Mouse (Mus musculus): ENCODE data around the gene Wdr34. TPM values are rescaled to one million over a fixed set of nuclear protein-coding genes. Genes with fewer than 3 reads are reported as not detected.
A peak's percentile ranks its signal among the peaks of the same experiment; 100 is the strongest.
"Not testable (repeated sequence)": the region's sequence is repeated elsewhere in the genome, so short reads cannot be mapped to it uniquely, and the experiment has no call there.

The Wdr34 gene
- polyA plus RNA-seq, 1 experiment from 2014 or later: 79.0 TPM

GRCm38 (mm10) chr2:30063791-30064190 is 15.1 kb upstream of the Wdr34 start:
- 9% methylated on average over 3 of the region's 3 CpGs for WGBS
- 0 out of 2 replicates have a peak overlapping the region, but pooled peaks have one; percentile 52 for H3K4me3 ChIP-seq
- no peaks in the 10 kb centered on the region for H3K27me3 ChIP-seq
- no peak overlapping the region for H3K27ac ChIP-seq (replicated peaks)
- ATAC-seq (ENCODE audit: low FRiP score, low read depth): no peak
- peaks cover 3% of the 10 kb centered on the region for H3K36me3 ChIP-seq
- no peak overlapping the region for H3K9ac ChIP-seq
- peaks cover 48% of the 10 kb centered on the region for H3K4me1 ChIP-seq (replicated peaks)
- H3K9me3 ChIP-seq: no peaks in the 10 kb centered on the region
- H3K4me2 ChIP-seq: peak overlapping the region; percentile 94

- H3K4me2 ChIP-seq: peak overlapping the region; percentile 94
- no peaks in the 10 kb centered on the region for H3K9me3 ChIP-seq
- H3K9ac ChIP-seq: peak overlapping the region; percentile 58
- no peak for ATAC-seq (ENCODE audit: low FRiP score, low read depth)
- no peaks in the 10 kb centered on the region for H3K27me3 ChIP-seq
- no peaks in the 10 kb centered on the region for H3K36me3 ChIP-seq
- H3K27ac ChIP-seq (replicated peaks): peak overlapping the region; percentile 81
- H3K4me3 ChIP-seq: peak overlapping the region; percentile 52
- 6% methylated on average over 8 of the region's 8 CpGs for WGBS
- peaks cover 43% of the 10 kb centered on the region for H3K4me1 ChIP-seq (replicated peaks)
These were observed 14.6 kb upstream of the Wdr34 start for GRCm38 (mm10) chr2:30063235-30063634.

DNA sequence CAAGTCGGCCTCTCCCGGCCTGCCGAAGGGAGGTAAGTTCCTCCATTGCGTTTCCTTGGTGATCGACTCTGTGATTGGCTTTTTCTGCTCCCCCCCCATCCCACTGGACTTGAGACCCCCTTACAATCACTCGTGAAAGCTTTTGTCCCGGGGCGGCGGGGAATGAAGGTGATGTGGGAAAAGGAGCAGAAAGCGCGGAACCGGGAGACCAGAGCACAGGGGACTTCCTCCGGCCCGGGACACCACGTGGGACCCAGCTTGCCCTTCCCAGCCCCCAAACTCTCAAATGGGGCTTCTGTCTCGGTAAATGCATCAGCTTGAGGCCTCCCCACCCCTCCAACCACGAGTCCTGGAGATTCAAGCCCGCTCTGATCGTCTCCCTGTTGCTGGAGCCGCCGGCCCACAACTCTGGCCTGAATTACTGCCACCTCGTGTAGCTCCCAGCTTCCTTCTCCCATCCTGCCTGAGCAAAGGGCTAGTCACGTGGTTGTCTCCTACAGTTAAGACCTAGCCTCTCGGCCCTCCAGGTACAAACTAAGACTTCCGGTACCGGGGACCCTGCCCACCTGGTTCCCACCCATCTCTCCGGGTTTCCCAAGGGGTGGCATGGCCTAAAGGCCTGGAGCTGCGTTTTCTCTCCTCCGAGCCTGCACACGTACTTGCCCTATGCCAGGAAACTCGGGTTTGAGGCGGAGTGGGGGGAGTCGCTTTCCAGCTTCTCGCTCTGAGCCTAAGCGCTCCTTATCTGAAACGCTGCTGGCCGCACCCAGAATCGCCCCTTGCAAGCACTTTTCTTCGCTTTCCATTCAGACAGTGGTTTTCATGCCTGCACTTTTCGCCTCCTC is 13.8 kb upstream of the Wdr34 start:
- H3K4me1 ChIP-seq (replicated peaks): peaks cover 35% of the 10 kb centered on the region
- no peaks in the 10 kb centered on the region for H3K27me3 ChIP-seq
- H3K36me3 ChIP-seq: no peaks in the 10 kb centered on the region
- 1% methylated on average over 40 of the region's 40 CpGs for WGBS
- H3K9me3 ChIP-seq: no peaks in the 10 kb centered on the region
- peak overlapping the region; percentile 81 for H3K27ac ChIP-seq (replicated peaks)
- peak overlapping the region; percentile 58 for H3K9ac ChIP-seq
- peak; percentile 24; the same call in 1 of the 2 replicates for ATAC-seq (ENCODE audit: low FRiP score, low read depth)
- peak overlapping the region; percentile 94 for H3K4me2 ChIP-seq
- H3K4me3 ChIP-seq: peak overlapping the region; percentile 52

GRCm38 (mm10) chr2:30061215-30062166 is 12.8 kb upstream of the Wdr34 start:
- WGBS: 9% methylated on average over 34 of the region's 37 CpGs
- H3K4me2 ChIP-seq: peak overlapping the region; percentile 94
- H3K9me3 ChIP-seq: no peaks in the 10 kb centered on the region
- H3K27me3 ChIP-seq: no peaks in the 10 kb centered on the region
- H3K36me3 ChIP-seq: no peaks in the 10 kb centered on the region
- H3K9ac ChIP-seq: peak overlapping the region; percentile 58
- peaks cover 35% of the 10 kb centered on the region for H3K4me1 ChIP-seq (replicated peaks)
- peak overlapping the region; percentile 52 for H3K4me3 ChIP-seq
- H3K27ac ChIP-seq (replicated peaks): peak overlapping the region; percentile 81
- ATAC-seq (ENCODE audit: low FRiP score, low read depth): no peak

DNA sequence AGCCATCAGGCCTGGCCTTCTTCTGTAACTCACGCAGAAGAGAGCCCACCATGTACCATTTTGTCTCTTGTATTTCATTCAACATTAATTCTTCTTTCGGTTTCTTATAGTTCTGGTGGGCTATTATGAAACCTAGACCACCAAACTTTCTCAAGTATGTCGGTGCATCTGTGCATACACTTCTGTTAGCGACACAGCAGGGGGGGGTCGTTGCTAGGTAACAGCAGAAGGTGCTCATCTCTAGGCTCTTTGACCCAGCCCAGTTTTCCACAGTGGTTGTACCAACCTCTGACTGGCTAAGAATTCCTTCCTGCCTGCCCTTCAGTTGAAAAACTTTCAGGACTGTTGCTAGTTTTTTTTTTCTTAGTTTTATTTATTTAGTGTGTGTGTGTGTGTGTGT is 9.7 kb upstream of the Wdr34 start:
- no peak overlapping the region for H3K4me3 ChIP-seq
- H3K9me3 ChIP-seq: no peaks in the 10 kb centered on the region
- H3K4me1 ChIP-seq (replicated peaks): peaks cover 23% of the 10 kb centered on the region
- H3K36me3 ChIP-seq: no peaks in the 10 kb centered on the region
- no peak overlapping the region for H3K4me2 ChIP-seq
- no peak for ATAC-seq (ENCODE audit: low FRiP score, low read depth)
- 33% methylated on average over 5 of the region's 5 CpGs for WGBS
- H3K27me3 ChIP-seq: no peaks in the 10 kb centered on the region
- no peak overlapping the region for H3K9ac ChIP-seq
- H3K27ac ChIP-seq (replicated peaks): no peak overlapping the region

DNA sequence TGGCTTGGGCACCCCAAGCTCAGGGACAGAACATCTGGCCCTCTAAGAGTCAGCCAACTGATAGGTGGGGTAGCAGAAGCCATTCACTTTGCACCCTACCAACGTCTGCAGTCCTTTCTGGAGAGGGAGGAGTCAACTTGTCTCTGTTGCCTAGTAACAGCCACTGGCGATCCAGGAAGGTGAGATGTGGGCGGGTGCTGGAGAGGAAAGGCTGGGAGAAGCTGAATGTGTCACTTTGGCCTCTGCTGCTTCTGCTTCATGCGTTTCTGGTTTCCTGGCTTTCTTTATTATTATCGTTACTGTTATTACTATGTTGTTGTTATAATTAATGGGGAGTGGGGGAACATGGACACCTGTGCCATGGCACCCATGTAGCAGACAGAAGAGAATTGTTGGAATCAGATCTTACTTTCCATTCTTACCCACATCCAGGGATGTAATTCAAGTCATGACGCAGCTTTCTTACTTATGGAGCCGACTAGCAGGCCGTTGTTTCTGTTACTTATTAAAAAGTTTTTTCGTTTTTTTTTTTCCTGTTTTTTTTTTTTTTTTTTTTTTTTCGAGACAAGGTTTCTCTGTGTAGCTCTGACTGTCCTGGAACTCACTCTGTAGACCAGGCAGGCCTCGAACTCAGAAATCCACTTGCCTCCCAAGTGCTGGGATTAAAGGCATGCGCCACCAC is 8.7 kb upstream of the Wdr34 start, which contains the start of gene Set:
Gene Set (plus strand): TSS at position 156 of the 682 bp plus-strand sequence.
- WGBS: 49% methylated on average over 12 of the region's 12 CpGs
- Histone ChIP-seq H3K9me3 (no peaks in the 10 kb centered on the region), H3K9ac (no peak within 1 kb of the TSS), H3K27me3 (peaks cover 2% of the 10 kb centered on the region; the same call in 1 of the 2 replicates), H3K27ac (replicated peaks) (no peak within 1 kb of the TSS), H3K4me1 (replicated peaks) (peaks cover 13% of the 10 kb centered on the region), H3K36me3 (no peaks in the 10 kb centered on the region), H3K4me2 (no peak within 1 kb of the TSS), H3K4me3 (no peak within 1 kb of the TSS)
- 0 out of 2 replicates have a peak, but pooled peaks have one; percentile 28 for ATAC-seq (ENCODE audit: low FRiP score, low read depth)

DNA sequence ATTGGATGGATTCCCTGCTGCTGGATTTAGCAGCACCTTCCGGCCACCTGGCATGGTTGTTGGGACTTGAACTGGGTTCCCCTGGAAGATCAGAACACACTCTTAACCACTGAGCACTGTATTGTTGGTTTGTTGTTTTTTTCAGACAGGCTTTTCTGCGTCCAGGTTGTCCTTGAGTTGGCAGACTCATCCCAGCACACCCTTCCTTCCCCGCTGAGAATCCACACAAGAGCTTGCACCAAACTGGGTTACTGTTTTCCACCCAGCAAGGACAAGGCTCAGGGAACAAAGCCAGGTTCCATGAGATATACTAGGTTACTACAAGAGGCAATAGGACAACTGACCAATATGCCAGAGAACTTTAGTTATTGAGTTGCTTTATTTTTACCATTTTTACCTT is 8.1 kb upstream of the Wdr34 start:
- Histone ChIP-seq H3K27ac (replicated peaks) (no peak overlapping the region), H3K4me1 (replicated peaks) (peaks cover 7% of the 10 kb centered on the region), H3K4me3 (no peak overlapping the region), H3K36me3 (no peaks in the 10 kb centered on the region), H3K27me3 (peaks cover 2% of the 10 kb centered on the region; the same call in 1 of the 2 replicates), H3K4me2 (no peak overlapping the region), H3K9ac (no peak overlapping the region), H3K9me3 (no peaks in the 10 kb centered on the region)
- no peak for ATAC-seq (ENCODE audit: low FRiP score, low read depth)
- 89% methylated on average over 3 of the region's 3 CpGs for WGBS

- WGBS: 95% methylated on average over 3 of the region's 3 CpGs
- not testable (repeated sequence) for H3K9ac ChIP-seq; ATAC-seq (ENCODE audit: low FRiP score, low read depth)
These were observed 6.6 kb upstream of the Wdr34 start for GRCm38 (mm10) chr2:30055310-30055709.

GRCm38 (mm10) chr2:30051992-30052761 is 3.5 kb upstream of the Wdr34 start:
- H3K27ac ChIP-seq (replicated peaks): no peak overlapping the region
- WGBS: 50% methylated on average over 6 of the region's 6 CpGs
- no peak overlapping the region for H3K4me2 ChIP-seq
- no peaks in the 10 kb centered on the region for H3K9me3 ChIP-seq
- H3K4me1 ChIP-seq (replicated peaks): peaks cover 11% of the 10 kb centered on the region
- H3K4me3 ChIP-seq: no peak overlapping the region
- no peak for ATAC-seq (ENCODE audit: low FRiP score, low read depth)
- no peaks in the 10 kb centered on the region for H3K36me3 ChIP-seq
- H3K27me3 ChIP-seq: peaks cover 2% of the 10 kb centered on the region; the same call in 1 of the 2 replicates
- H3K9ac ChIP-seq: no peak overlapping the region

More at GRCm38 (mm10) chr2:30055310-30055709, 6.6 kb upstream of the Wdr34 start:
- H3K4me2 ChIP-seq; H3K4me1 ChIP-seq (replicated peaks); H3K27ac ChIP-seq (replicated peaks); H3K4me3 ChIP-seq; H3K9me3 ChIP-seq; H3K27me3 ChIP-seq; H3K36me3 ChIP-seq: not testable (repeated sequence)

GRCm38 (mm10) chr2:30049831-30050230 is 1.1 kb upstream of the Wdr34 start:
- Histone ChIP-seq H3K9me3 (no peaks in the 10 kb centered on the region), H3K4me3 (no peak overlapping the region)
- ATAC-seq (ENCODE audit: low FRiP score, low read depth): no peak

GRCm38 (mm10) chr2:30048101-30048501 is 580 bp downstream of the Wdr34 start:
- Histone ChIP-seq H3K9ac (peak overlapping the region; percentile 76), H3K4me3 (peak overlapping the region; percentile 79), H3K4me1 (replicated peaks) (peaks cover 12% of the 10 kb centered on the region), H3K4me2 (peak overlapping the region; percentile 58), H3K27ac (replicated peaks) (peak overlapping the region; percentile 97), H3K9me3 (no peaks in the 10 kb centered on the region), H3K27me3 (peaks cover 2% of the 10 kb centered on the region; the same call in 1 of the 2 replicates), H3K36me3 (0 out of 2 replicates have a peak, but pooled peaks cover 5% of the 10 kb centered on the region)
- WGBS: 55% methylated on average over 11 of the region's 11 CpGs
- ATAC-seq (ENCODE audit: low FRiP score, low read depth): no peak

More at GRCm38 (mm10) chr2:30049831-30050230, 1.1 kb upstream of the Wdr34 start:
- no peak overlapping the region for H3K4me2 ChIP-seq
- H3K4me1 ChIP-seq (replicated peaks): peaks cover 12% of the 10 kb centered on the region
- H3K27me3 ChIP-seq: peaks cover 2% of the 10 kb centered on the region; the same call in 1 of the 2 replicates
- 92% methylated on average over 3 of the region's 3 CpGs for WGBS
- H3K27ac ChIP-seq (replicated peaks): no peak overlapping the region
- no peak overlapping the region for H3K9ac ChIP-seq
- H3K36me3 ChIP-seq: 0 out of 2 replicates have a peak, but pooled peaks cover 5% of the 10 kb centered on the region
